ENCODE assay signal across 8 mouse cellular contexts in the genomic region with DNA sequence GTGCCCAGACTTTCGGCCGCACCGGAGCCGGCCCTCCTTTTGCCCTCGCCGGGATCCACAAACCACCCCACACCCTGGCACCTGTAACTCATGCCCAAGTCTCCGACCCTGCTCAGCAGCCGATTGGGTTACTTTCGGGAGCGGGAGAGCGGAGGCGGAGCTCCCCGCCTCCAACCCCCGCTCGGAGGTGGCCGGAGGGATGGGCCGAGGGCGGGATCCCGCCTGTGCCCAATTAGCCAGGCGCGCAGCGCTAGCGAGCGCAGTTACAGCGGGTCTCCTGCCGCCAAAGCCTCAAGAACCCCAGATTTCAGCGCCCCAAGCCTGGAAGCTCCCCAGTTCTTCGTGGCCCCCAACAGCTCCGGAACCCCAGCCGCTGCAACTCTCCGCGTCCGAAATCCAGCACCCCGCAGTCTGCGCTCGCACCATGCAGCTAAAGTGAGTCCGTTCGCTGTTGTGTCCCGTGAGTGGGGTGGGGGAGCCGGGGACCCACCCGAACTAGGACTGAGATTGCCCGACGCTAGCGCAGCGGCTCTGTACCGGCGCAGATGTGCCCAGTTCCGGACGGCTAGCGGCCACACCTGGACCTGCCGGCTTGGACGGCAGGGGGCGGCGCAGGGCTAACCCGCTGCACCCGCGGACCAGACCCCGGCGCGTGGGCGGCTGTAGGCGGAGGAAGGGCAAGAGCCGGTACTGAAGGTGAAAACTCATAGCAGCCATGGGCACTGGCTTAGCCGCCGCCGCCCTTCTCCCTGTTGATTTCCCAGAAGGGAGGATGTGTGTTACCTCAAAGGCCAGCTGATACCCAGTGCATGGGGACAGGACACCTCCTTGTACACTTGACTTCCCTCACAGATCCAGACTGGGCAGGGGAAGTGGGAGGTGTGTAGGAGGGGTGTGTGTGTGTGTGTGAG. TPM values are rescaled to one million over a fixed set of nuclear protein-coding genes. Genes with fewer than 3 reads are reported as not detected.
A peak's percentile ranks its signal among the peaks of the same experiment; 100 is the strongest.
DNase-seq lines count a peak whose midpoint lies in the region; ATAC-seq and TF ChIP-seq lines count a peak whose summit lies in the region.

A gene (plus strand): TSS at position 202 of the 911 bp plus-strand sequence.

- under 1% methylated on average over 66 of the region's 66 CpGs for WGBS in forebrain, embryonic 10.5 days
- WGBS in heart, embryonic 16.5 days = under 1% methylated on average over 66 of the region's 66 CpGs
- under 1% methylated on average over 66 of the region's 66 CpGs for WGBS in liver, embryonic 15.5 days (ENCODE audit: insufficient replicate concordance)
- WGBS in stomach, embryonic 16.5 days = under 1% methylated on average over 66 of the region's 66 CpGs

- TF ChIP-seq POLR2A in bone marrow macrophage, adult 2 months (IDR thresholded peaks at IDR 0.05; ENCODE audit: borderline replicate concordance, low read depth, low read length) = no peak

- peak; percentile 93 for ATAC-seq in heart, embryonic 16.5 days (replicated peaks; ENCODE audit: extremely low read depth, insufficient read depth, low FRiP score)
- ATAC-seq in liver, embryonic 15.5 days (ENCODE audit: insufficient read depth) = peak; percentile 77
- ATAC-seq in stomach, embryonic 16.5 days (ENCODE audit: insufficient read depth, low FRiP score) = peak; percentile 93

- no peak within 1 kb of the TSS for H3K27ac ChIP-seq in bone marrow macrophage, adult 2 months (ENCODE audit: insufficient read depth, low read depth, low read length)
- H3K27ac ChIP-seq in forebrain, embryonic 10.5 days = peak within 1 kb of the TSS; percentile 84
- H3K27ac ChIP-seq in heart, embryonic 16.5 days (ENCODE audit: low read length) = no peak within 1 kb of the TSS
- H3K27ac ChIP-seq in liver, embryonic 15.5 days (replicated peaks) = no peak within 1 kb of the TSS
- H3K27ac ChIP-seq in stomach, embryonic 16.5 days (ENCODE audit: low read length) = peak within 1 kb of the TSS; percentile 66

- H3K9me3 ChIP-seq in forebrain, embryonic 10.5 days = no peaks in the 10 kb centered on the region
- H3K9me3 ChIP-seq in heart, embryonic 16.5 days (replicated peaks; ENCODE audit: control insufficient read depth, low read length) = no peaks in the 10 kb centered on the region
- no peaks in the 10 kb centered on the region for H3K9me3 ChIP-seq in liver, embryonic 15.5 days (replicated peaks)
- H3K9me3 ChIP-seq in stomach, embryonic 16.5 days (replicated peaks; ENCODE audit: control insufficient read depth, low read length) = no peaks in the 10 kb centered on the region

- DNase-seq in CD4-positive helper T cell, adult 2 months (ENCODE audit: low read depth, low spot score) = peak; percentile 78
- DNase-seq in forebrain, embryonic 10.5 days (ENCODE audit: extremely low spot score, low spot score) = peak; percentile 77
- peak; percentile 90 for DNase-seq in kidney, postnatal 10 days
- peak; percentile 75 to 89 for DNase-seq in natural killer cell, adult 2 months (ENCODE audit: low spot score in 2 of 2)

- H3K4me2 ChIP-seq in heart, embryonic 16.5 days (ENCODE audit: low read depth, low read length) = peak within 1 kb of the TSS; percentile 93
- peak within 1 kb of the TSS; percentile 66 for H3K4me2 ChIP-seq in liver, embryonic 15.5 days
- peak within 1 kb of the TSS; percentile 96 for H3K4me2 ChIP-seq in stomach, embryonic 16.5 days (ENCODE audit: low read depth, low read length)

- peaks cover 52% of the 10 kb centered on the region for H3K27me3 ChIP-seq in forebrain, embryonic 10.5 days (ENCODE audit: poor library complexity, severe bottlenecking)
- H3K27me3 ChIP-seq in heart, embryonic 16.5 days (ENCODE audit: control insufficient read depth, insufficient read depth, low read length) = peaks cover 14% of the 10 kb centered on the region
- H3K27me3 ChIP-seq in liver, embryonic 15.5 days = peaks cover 46% of the 10 kb centered on the region
- 0 out of 2 replicates have a peak, but pooled peaks cover 3% of the 10 kb centered on the region for H3K27me3 ChIP-seq in stomach, embryonic 16.5 days (ENCODE audit: control insufficient read depth, insufficient read depth, low read length)

- H3K9ac ChIP-seq in heart, embryonic 16.5 days (ENCODE audit: low read length) = peak within 1 kb of the TSS; percentile 71
- H3K9ac ChIP-seq in liver, embryonic 15.5 days = peak within 1 kb of the TSS; percentile 39; the same call in 1 of the 2 replicates
- H3K9ac ChIP-seq in stomach, embryonic 16.5 days (ENCODE audit: low read length) = peak within 1 kb of the TSS; percentile 80

- H3K4me3 ChIP-seq in bone marrow macrophage, adult 2 months (ENCODE audit: insufficient read depth, low read length) = peak within 1 kb of the TSS; percentile 66
- peak within 1 kb of the TSS; percentile 75 for H3K4me3 ChIP-seq in forebrain, embryonic 10.5 days
- H3K4me3 ChIP-seq in heart, embryonic 16.5 days (ENCODE audit: low read length) = peak within 1 kb of the TSS; percentile 64
- peak within 1 kb of the TSS; percentile 58 for H3K4me3 ChIP-seq in liver, embryonic 15.5 days (replicated peaks)
- H3K4me3 ChIP-seq in stomach, embryonic 16.5 days (replicated peaks; ENCODE audit: low read length) = peak within 1 kb of the TSS; percentile 82

- TF ChIP-seq CTCF in bone marrow macrophage, adult 2 months (IDR thresholded peaks at IDR 0.05; ENCODE audit: low read depth, low read length) = peak; percentile 33

- H3K36me3 ChIP-seq in forebrain, embryonic 10.5 days (replicated peaks) = no peaks in the 10 kb centered on the region
- no peaks in the 10 kb centered on the region for H3K36me3 ChIP-seq in heart, embryonic 16.5 days (ENCODE audit: control insufficient read depth, insufficient read depth)
- peaks cover 5% of the 10 kb centered on the region; the same call in 1 of the 2 replicates for H3K36me3 ChIP-seq in liver, embryonic 15.5 days (replicated peaks)
- H3K36me3 ChIP-seq in stomach, embryonic 16.5 days (ENCODE audit: control insufficient read depth, insufficient read depth, low read length) = no peaks in the 10 kb centered on the region

- 0 out of 2 replicates have a peak, but pooled peaks cover 2% of the 10 kb centered on the region for H3K4me1 ChIP-seq in bone marrow macrophage, adult 2 months (ENCODE audit: control insufficient read depth, insufficient read depth, low read length)
- peaks cover 31% of the 10 kb centered on the region for H3K4me1 ChIP-seq in forebrain, embryonic 10.5 days
- peaks cover 8% of the 10 kb centered on the region; the same call in 1 of the 2 replicates for H3K4me1 ChIP-seq in heart, embryonic 16.5 days (ENCODE audit: control insufficient read depth, insufficient read depth, low read length)
- H3K4me1 ChIP-seq in liver, embryonic 15.5 days (replicated peaks) = 0 out of 2 replicates have a peak, but pooled peaks cover 3% of the 10 kb centered on the region
- H3K4me1 ChIP-seq in stomach, embryonic 16.5 days (ENCODE audit: control insufficient read depth, insufficient read depth, low read length) = peaks cover 5% of the 10 kb centered on the region

RNA-seq across cellular contexts. Expression of the gene that starts here (rescaled TPM):
- polyA plus RNA-seq in bone marrow macrophage, adult 2 months (2012; ENCODE audit: insufficient read depth, insufficient read length, missing spikeins) = 18.6 and 20.8 TPM in 2 replicates
- polyA plus RNA-seq in forebrain, embryonic 10.5 days (2016; fragmentation: Nextera tagmentation; extraction: Ambion mirVana) = 2.6 and 2.9 TPM in 2 replicates
- polyA plus RNA-seq in heart, embryonic 16.5 days (2015; fragmentation: Nextera tagmentation; extraction: Ambion mirVana) = 2.5 and 2.9 TPM in 2 replicates
- polyA plus RNA-seq in liver, embryonic 15.5 days (2015; fragmentation: Nextera tagmentation; extraction: Ambion mirVana) = 2.2 TPM in 2 replicates
- 7.1 and 7.6 TPM in 2 replicates for polyA plus RNA-seq in stomach, embryonic 16.5 days (2015; fragmentation: Nextera tagmentation; extraction: Ambion mirVana)

Comparison
In these comparisons a context has a peak if more than half of its experiments do, and no peak if none do; other contexts are left out.
1. H3K27ac ChIP-seq: peak in forebrain, embryonic 10.5 days (single experiment) and stomach, embryonic 16.5 days (single experiment); none in bone marrow macrophage, adult 2 months (single experiment), heart, embryonic 16.5 days (single experiment) and liver, embryonic 15.5 days (single experiment).
2. Peak in every context shown above with its lines, with median percentiles within 50 percentile points of each other: DNase-seq, H3K4me3 ChIP-seq, ATAC-seq, H3K4me2 ChIP-seq and H3K9ac ChIP-seq.